Mouse (Mus musculus): Measurements from ENCODE around the gene Gm3573. TPM values are rescaled to one million over a fixed set of nuclear protein-coding genes. Genes with fewer than 3 reads are reported as not detected.

Gene Gm3573
- polyA plus RNA-seq (2021; fragmentation: Nextera tagmentation) = not detected in 2 replicates
- long read RNA-seq, experiment 1 = 0 reads
- long read RNA-seq, experiment 2 = 0 reads

DNA sequence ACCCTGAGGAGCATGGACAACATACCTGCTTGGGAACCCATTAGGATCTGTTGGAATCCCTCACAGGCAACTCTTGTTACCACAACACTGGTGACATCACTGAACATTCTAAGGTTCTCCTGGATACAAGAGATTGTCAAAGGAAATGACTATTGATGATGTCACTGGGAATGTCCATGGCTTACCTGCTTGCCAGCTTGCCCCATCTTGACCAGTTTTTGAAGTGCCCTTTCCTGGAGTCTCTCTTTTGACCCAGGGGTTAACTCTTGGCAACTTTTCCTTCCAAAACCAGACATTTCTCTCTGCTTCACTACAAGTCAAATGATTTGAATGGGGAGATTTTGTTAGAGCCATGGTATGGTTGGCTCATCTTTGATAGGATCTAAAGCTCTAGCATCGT lies at the start of gene Gm3573:
Gene Gm3573, minus strand, starts transcription at position 101 of the 400 bp plus-strand sequence.

GRCm38 (mm10) chr14:42162522-42162921 lies 28.1 kb downstream of the Gm3573 start, which contains the start of gene Gm17027:
Gene Gm17027 (minus strand): TSS chr14:42162622.

Other genes with a start within 250 kb of the Gm3573 start
- gene 1700024B05Rik, start 246.8 kb downstream of the Gm3573 start, polyA plus RNA-seq (2021; fragmentation: Nextera tagmentation) = not detected in 2 replicates
- gene Gm6401, start 222.9 kb downstream of the Gm3573 start, polyA plus RNA-seq (2021; fragmentation: Nextera tagmentation) = not detected in 2 replicates
- not detected in 2 replicates for gene Gm3543, start 207.5 kb downstream of the Gm3573 start, polyA plus RNA-seq (2021; fragmentation: Nextera tagmentation)
- gene Gm7951, start 73.4 kb downstream of the Gm3573 start, polyA plus RNA-seq (2021; fragmentation: Nextera tagmentation) = not detected in 2 replicates
- not detected in 2 replicates for gene Gm17027, start 28.2 kb downstream of the Gm3573 start, polyA plus RNA-seq (2021; fragmentation: Nextera tagmentation)
- gene Gm17026, start 69.3 kb upstream of the Gm3573 start, polyA plus RNA-seq (2021; fragmentation: Nextera tagmentation) = not detected in 2 replicates
- gene Gm9611, start 106.6 kb upstream of the Gm3573 start, polyA plus RNA-seq (2021; fragmentation: Nextera tagmentation) = not detected in 2 replicates
- gene Gm7995, start 119.4 kb upstream of the Gm3573 start, polyA plus RNA-seq (2021; fragmentation: Nextera tagmentation) = not detected in 2 replicates
- gene Gm8005, start 248.9 kb upstream of the Gm3573 start, polyA plus RNA-seq (2021; fragmentation: Nextera tagmentation) = not detected in 2 replicates